13 mouse cellular contexts compared by ENCODE assay signal in the genomic region with DNA sequence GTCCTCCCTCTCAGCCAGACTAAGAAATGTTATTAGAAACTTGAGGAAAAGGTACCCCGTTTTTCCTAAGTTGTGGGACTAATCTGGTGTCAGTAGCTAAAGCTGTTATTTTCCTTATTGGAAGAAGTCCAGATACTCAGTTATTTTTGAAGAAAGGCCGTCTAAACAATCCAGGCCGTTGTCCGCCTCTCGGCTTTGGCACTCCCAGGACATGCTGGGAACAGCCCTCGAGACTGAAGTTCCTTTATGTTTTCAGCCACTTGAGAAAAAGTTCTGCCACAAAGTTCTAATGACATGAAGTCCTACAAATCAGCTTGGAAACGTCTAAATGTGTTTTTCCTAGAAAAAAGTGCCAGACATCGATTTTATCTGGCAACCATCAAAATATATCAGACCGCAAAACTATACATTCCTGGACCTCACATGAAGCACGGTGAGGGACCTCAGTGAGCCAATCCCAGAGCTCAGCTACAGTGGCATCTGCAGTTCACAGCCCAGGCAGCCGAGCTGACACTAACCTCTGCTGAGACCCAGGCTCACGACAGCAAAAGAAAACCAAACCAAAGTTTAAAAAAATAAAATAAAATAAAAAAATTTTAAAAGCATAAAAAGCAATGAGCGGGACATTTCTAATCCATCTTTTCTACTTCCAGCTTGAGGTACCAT. TPM values are rescaled to one million over a fixed set of nuclear protein-coding genes. Genes with fewer than 3 reads are reported as not detected.
DNase-seq lines count a peak whose midpoint lies in the region; ATAC-seq and TF ChIP-seq lines count a peak whose summit lies in the region.
"Had no signal": no experiment of that assay in that cellular context is flagged by ENCODE, and none has a peak within 500 bp of the region (broad histone marks: within the 10 kb centered on the region; RNA-seq: fewer than 3 reads in every experiment).

No protein-coding gene starts in this region.

- 21% methylated on average over 13 of the region's 13 CpGs for WGBS in forebrain, embryonic 15.5 days
- WGBS in forebrain, embryonic 10.5 days, result 65% methylated on average over 13 of the region's 13 CpGs
- 44% methylated on average over 13 of the region's 13 CpGs for WGBS in hindbrain, embryonic 16.5 days
- 63% methylated on average over 13 of the region's 13 CpGs for WGBS in hindbrain, embryonic 11.5 days
- 49% methylated on average over 13 of the region's 13 CpGs for WGBS in midbrain, postnatal 0 days
- 54% methylated on average over 13 of the region's 13 CpGs for WGBS in midbrain, embryonic 16.5 days
- WGBS in stomach, embryonic 16.5 days, result 32% methylated on average over 13 of the region's 13 CpGs

- DNase-seq in forebrain, embryonic 10.5 days (ENCODE audit: extremely low spot score, low spot score), result no peak
- no peak for DNase-seq in hindbrain, embryonic 11.5 days (ENCODE audit: low spot score)
- peak; percentile 33 for DNase-seq in midbrain, postnatal 0 days (ENCODE audit: low spot score)
- DNase-seq in ovary, postnatal 36 days (ENCODE audit: low spot score), result no peak
- DNase-seq: adrenal gland, postnatal 36 days; cerebellum, postnatal 10 days; gastrocnemius, postnatal 36 days; kidney, adult 2 months had no signal

- 0 out of 2 replicates have a peak overlapping the region, but pooled peaks have one; percentile 3 for H3K4me2 ChIP-seq in forebrain, embryonic 15.5 days (replicated peaks)
- peak overlapping the region; percentile 5; the same call in 1 of the 2 replicates for H3K4me2 ChIP-seq in hindbrain, embryonic 16.5 days (ENCODE audit: low read length)
- no peak overlapping the region for H3K4me2 ChIP-seq in hindbrain, embryonic 11.5 days (replicated peaks; ENCODE audit: low read depth, low read length)
- no peak overlapping the region for H3K4me2 ChIP-seq in midbrain, postnatal 0 days (ENCODE audit: low read depth, low read length, poor library complexity, severe bottlenecking)
- no peak overlapping the region for H3K4me2 ChIP-seq in midbrain, embryonic 16.5 days (ENCODE audit: low read length)
- peak overlapping the region; percentile 21; the same call in 1 of the 2 replicates for H3K4me2 ChIP-seq in stomach, embryonic 16.5 days (ENCODE audit: low read depth, low read length)
- H3K4me2 ChIP-seq: liver, embryonic 12.5 days had no signal

- H3K9me3 ChIP-seq in forebrain, embryonic 15.5 days, result no peaks in the 10 kb centered on the region
- no peaks in the 10 kb centered on the region for H3K9me3 ChIP-seq in forebrain, embryonic 10.5 days
- no peaks in the 10 kb centered on the region for H3K9me3 ChIP-seq in hindbrain, embryonic 16.5 days (ENCODE audit: control insufficient read depth, low read length)
- H3K9me3 ChIP-seq in hindbrain, embryonic 11.5 days (ENCODE audit: control insufficient read depth, low read length), result no peaks in the 10 kb centered on the region
- no peaks in the 10 kb centered on the region for H3K9me3 ChIP-seq in midbrain, postnatal 0 days (ENCODE audit: low read length)
- H3K9me3 ChIP-seq in midbrain, embryonic 16.5 days (replicated peaks; ENCODE audit: control insufficient read depth, low read length, poor library complexity, severe bottlenecking), result no peaks in the 10 kb centered on the region
- H3K9me3 ChIP-seq in stomach, embryonic 16.5 days (replicated peaks; ENCODE audit: control insufficient read depth, low read length), result no peaks in the 10 kb centered on the region
- H3K9me3 ChIP-seq: liver, embryonic 12.5 days had no signal

- no peaks in the 10 kb centered on the region for H3K27me3 ChIP-seq in forebrain, embryonic 15.5 days
- peaks cover 33% of the 10 kb centered on the region for H3K27me3 ChIP-seq in forebrain, embryonic 10.5 days (ENCODE audit: poor library complexity, severe bottlenecking)
- no peaks in the 10 kb centered on the region for H3K27me3 ChIP-seq in hindbrain, embryonic 16.5 days (replicated peaks; ENCODE audit: control insufficient read depth, insufficient read depth, low read length)
- H3K27me3 ChIP-seq in hindbrain, embryonic 11.5 days (ENCODE audit: control insufficient read depth, insufficient read depth, low read length), result no peaks in the 10 kb centered on the region
- no peaks in the 10 kb centered on the region for H3K27me3 ChIP-seq in midbrain, postnatal 0 days (ENCODE audit: insufficient read depth, low read length)
- no peaks in the 10 kb centered on the region for H3K27me3 ChIP-seq in midbrain, embryonic 16.5 days (ENCODE audit: control insufficient read depth, insufficient read depth, low read depth, low read length)
- no peaks in the 10 kb centered on the region for H3K27me3 ChIP-seq in stomach, embryonic 16.5 days (ENCODE audit: control insufficient read depth, insufficient read depth, low read length)

- no peak overlapping the region for H3K4me3 ChIP-seq in forebrain, embryonic 15.5 days
- H3K4me3 ChIP-seq in forebrain, embryonic 10.5 days, result no peak overlapping the region
- H3K4me3 ChIP-seq in hindbrain, embryonic 16.5 days (ENCODE audit: low read length), result no peak overlapping the region
- H3K4me3 ChIP-seq in hindbrain, embryonic 11.5 days (ENCODE audit: low read depth, low read length), result no peak overlapping the region
- H3K4me3 ChIP-seq in midbrain, postnatal 0 days (ENCODE audit: low read depth, low read length), result no peak overlapping the region
- H3K4me3 ChIP-seq in midbrain, embryonic 16.5 days (ENCODE audit: low read depth, low read length), result no peak overlapping the region
- no peak overlapping the region for H3K4me3 ChIP-seq in stomach, embryonic 16.5 days (replicated peaks; ENCODE audit: low read length)
- H3K4me3 ChIP-seq: liver, embryonic 12.5 days had no signal

- H3K36me3 ChIP-seq in forebrain, embryonic 15.5 days, result 0 out of 2 replicates have a peak, but pooled peaks cover 7% of the 10 kb centered on the region
- H3K36me3 ChIP-seq in forebrain, embryonic 10.5 days (replicated peaks), result no peaks in the 10 kb centered on the region
- no peaks in the 10 kb centered on the region; the same call in 1 of the 2 replicates for H3K36me3 ChIP-seq in hindbrain, embryonic 16.5 days (ENCODE audit: control insufficient read depth, insufficient read depth, low read length)
- H3K36me3 ChIP-seq in hindbrain, embryonic 11.5 days (ENCODE audit: control insufficient read depth, insufficient read depth, low read length), result no peaks in the 10 kb centered on the region
- no peaks in the 10 kb centered on the region for H3K36me3 ChIP-seq in midbrain, postnatal 0 days (ENCODE audit: insufficient read depth, low read length)
- no peaks in the 10 kb centered on the region for H3K36me3 ChIP-seq in midbrain, embryonic 16.5 days (ENCODE audit: control insufficient read depth, insufficient read depth, low read length)
- H3K36me3 ChIP-seq in stomach, embryonic 16.5 days (ENCODE audit: control insufficient read depth, insufficient read depth, low read length), result no peaks in the 10 kb centered on the region
- H3K36me3 ChIP-seq: liver, embryonic 12.5 days had no signal

- TF ChIP-seq CTCF in midbrain, postnatal 0 days (IDR thresholded peaks at IDR 0.05), result no peak

- peaks cover 18% of the 10 kb centered on the region for H3K4me1 ChIP-seq in forebrain, embryonic 15.5 days
- H3K4me1 ChIP-seq in forebrain, embryonic 10.5 days, result peaks cover 27% of the 10 kb centered on the region
- H3K4me1 ChIP-seq in hindbrain, embryonic 16.5 days (ENCODE audit: control insufficient read depth, insufficient read depth, low read depth, low read length), result no peaks in the 10 kb centered on the region; the same call in none of the 2 replicates
- H3K4me1 ChIP-seq in hindbrain, embryonic 11.5 days (replicated peaks; ENCODE audit: control insufficient read depth, insufficient read depth, low read length), result no peaks in the 10 kb centered on the region; the same call in 1 of the 2 replicates
- peaks cover 6% of the 10 kb centered on the region; the same call in 1 of the 2 replicates for H3K4me1 ChIP-seq in midbrain, postnatal 0 days (ENCODE audit: insufficient read depth, low read length)
- peaks cover 10% of the 10 kb centered on the region for H3K4me1 ChIP-seq in midbrain, embryonic 16.5 days (ENCODE audit: control insufficient read depth, insufficient read depth, low read length)
- H3K4me1 ChIP-seq in stomach, embryonic 16.5 days (ENCODE audit: control insufficient read depth, insufficient read depth, low read length), result peaks cover 20% of the 10 kb centered on the region

- no peak overlapping the region for H3K9ac ChIP-seq in forebrain, embryonic 15.5 days (replicated peaks)
- H3K9ac ChIP-seq in hindbrain, embryonic 16.5 days (ENCODE audit: low read depth, low read length), result no peak overlapping the region; the same call in 1 of the 2 replicates
- H3K9ac ChIP-seq in hindbrain, embryonic 11.5 days (ENCODE audit: low read depth, low read length), result no peak overlapping the region
- H3K9ac ChIP-seq in midbrain, postnatal 0 days (replicated peaks; ENCODE audit: low read length, poor library complexity, severe bottlenecking), result no peak overlapping the region
- no peak overlapping the region for H3K9ac ChIP-seq in midbrain, embryonic 16.5 days (ENCODE audit: low read depth, low read length)
- H3K9ac ChIP-seq in stomach, embryonic 16.5 days (ENCODE audit: low read length), result no peak overlapping the region
- H3K9ac ChIP-seq: liver, embryonic 12.5 days had no signal

- ATAC-seq in forebrain, embryonic 15.5 days (replicated peaks), result no peak
- no peak for ATAC-seq in hindbrain, embryonic 16.5 days
- ATAC-seq in hindbrain, embryonic 11.5 days (ENCODE audit: low FRiP score), result no peak
- no peak for ATAC-seq in midbrain, postnatal 0 days (ENCODE audit: low FRiP score)
- no peak for ATAC-seq in midbrain, embryonic 16.5 days
- ATAC-seq in stomach, embryonic 16.5 days (ENCODE audit: insufficient read depth, low FRiP score), result no peak
- ATAC-seq: liver, embryonic 12.5 days had no signal

- no peak overlapping the region for H3K27ac ChIP-seq in forebrain, embryonic 15.5 days (replicated peaks)
- no peak overlapping the region for H3K27ac ChIP-seq in forebrain, embryonic 10.5 days
- H3K27ac ChIP-seq in hindbrain, embryonic 16.5 days (ENCODE audit: low read depth, low read length), result no peak overlapping the region
- no peak overlapping the region for H3K27ac ChIP-seq in hindbrain, embryonic 11.5 days (ENCODE audit: low read depth, low read length)
- no peak overlapping the region for H3K27ac ChIP-seq in midbrain, postnatal 0 days (ENCODE audit: low read depth, low read length)
- H3K27ac ChIP-seq in midbrain, embryonic 16.5 days (ENCODE audit: low read length), result no peak overlapping the region
- no peak overlapping the region for H3K27ac ChIP-seq in stomach, embryonic 16.5 days (ENCODE audit: low read length)
- H3K27ac ChIP-seq: liver, embryonic 12.5 days had no signal

RNA-seq across cellular contexts. Expression of a gene that starts 17.2 kb away (rescaled TPM):
- polyA plus RNA-seq in forebrain, embryonic 15.5 days (2015; fragmentation: Nextera tagmentation; extraction: Ambion mirVana), result 144 and 153 TPM in 2 replicates
- 35.9 and 41.4 TPM in 2 replicates for polyA plus RNA-seq in forebrain, embryonic 10.5 days (2016; fragmentation: Nextera tagmentation; extraction: Ambion mirVana)
- 121 and 122 TPM in 2 replicates for polyA plus RNA-seq in hindbrain, embryonic 16.5 days (2015; fragmentation: Nextera tagmentation; extraction: Ambion mirVana)
- 58.2 and 61.4 TPM in 2 replicates for polyA plus RNA-seq in hindbrain, embryonic 11.5 days (2014; fragmentation: Nextera tagmentation; extraction: Ambion mirVana)
- total RNA-seq in midbrain, postnatal 0 days (2014; rRNA removed), result 68.4 and 72.1 TPM in 2 replicates
- polyA plus RNA-seq in midbrain, postnatal 0 days (2015; fragmentation: Nextera tagmentation; extraction: Ambion mirVana), result 102 and 107 TPM in 2 replicates
- 122 and 131 TPM in 2 replicates for polyA plus RNA-seq in midbrain, embryonic 16.5 days (2015; fragmentation: Nextera tagmentation; extraction: Ambion mirVana)
- polyA plus RNA-seq in stomach, embryonic 16.5 days (2015; fragmentation: Nextera tagmentation; extraction: Ambion mirVana), result 24.3 and 27.0 TPM in 2 replicates

Comparison
In these comparisons a context has a peak if more than half of its experiments do, and no peak if none do; other contexts are left out.
1. H3K4me2 ChIP-seq: peak in forebrain, embryonic 15.5 days (single experiment), hindbrain, embryonic 16.5 days (single experiment) and stomach, embryonic 16.5 days (single experiment); none in hindbrain, embryonic 11.5 days (single experiment), midbrain, postnatal 0 days (single experiment) and midbrain, embryonic 16.5 days (single experiment).